Mouse (Mus musculus) cerebellum, adult 9-10 months (tissue): ENCODE data around the gene Tspan1.

Experiments
- DNase-seq: peaks from one replicate; pipeline ENCODE4 v3.0.0; 2022

Tspan1 gene

GRCm38 (mm10) chr4:116167404-116167803 lies at the start of gene Tspan1:
Tspan1 (minus strand) TSS chr4:116167601.
- DNase-seq, result no peak

- DNase-seq, result peak; percentile 93
These were observed 49.6 kb upstream of the Tspan1 start for GRCm38 (mm10) chr4:116217046-116217445.

GRCm38 (mm10) chr4:116215895-116216605 lies 48.6 kb upstream of the Tspan1 start:
- peak; percentile 89 for DNase-seq

GRCm38 (mm10) chr4:116208891-116209290 lies 41.5 kb upstream of the Tspan1 start:
- DNase-seq, result no peak

DNA sequence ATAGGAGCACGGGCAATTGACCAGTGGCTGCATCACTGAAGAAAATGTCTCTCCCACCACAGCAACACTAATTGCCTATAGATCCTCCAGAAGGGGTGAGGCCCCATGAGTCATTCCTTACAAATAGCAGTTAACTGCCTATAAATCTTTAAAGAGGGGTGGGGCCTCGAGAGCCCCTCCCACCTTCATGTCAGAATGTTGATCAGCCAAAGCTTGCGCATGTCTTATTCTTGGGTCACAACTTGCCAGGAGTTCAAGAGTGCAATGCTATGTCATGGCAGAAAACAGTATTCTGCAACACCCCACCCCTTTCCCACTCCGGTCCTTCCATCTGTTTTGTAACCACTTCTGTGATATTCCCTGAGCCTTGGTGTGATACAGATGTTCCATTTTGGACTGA lies 39.1 kb upstream of the Tspan1 start:
- no peak for DNase-seq

DNA sequence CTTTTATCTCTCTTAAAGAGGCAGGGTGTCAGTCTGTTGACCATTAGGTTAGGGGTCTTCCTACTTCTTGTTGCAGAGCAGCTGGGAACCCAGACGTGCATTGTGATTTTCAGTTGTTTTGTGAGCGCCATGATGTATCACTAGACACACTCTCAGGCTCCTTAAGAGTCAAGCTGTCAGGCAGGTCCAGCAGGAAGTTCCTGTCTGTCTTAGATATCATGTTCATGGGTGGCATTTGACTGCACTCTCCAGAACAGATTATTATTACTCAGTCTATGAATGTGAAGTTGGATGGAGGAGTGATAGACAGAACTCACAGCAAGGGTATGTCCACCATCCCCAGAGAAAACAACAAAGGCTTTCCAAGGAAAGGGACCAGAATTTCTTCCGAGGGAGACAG lies 37.0 kb upstream of the Tspan1 start:
- DNase-seq, result no peak

- DNase-seq, result peak; percentile 65
These were observed 31.0 kb upstream of the Tspan1 start for GRCm38 (mm10) chr4:116198422-116198821.

DNA sequence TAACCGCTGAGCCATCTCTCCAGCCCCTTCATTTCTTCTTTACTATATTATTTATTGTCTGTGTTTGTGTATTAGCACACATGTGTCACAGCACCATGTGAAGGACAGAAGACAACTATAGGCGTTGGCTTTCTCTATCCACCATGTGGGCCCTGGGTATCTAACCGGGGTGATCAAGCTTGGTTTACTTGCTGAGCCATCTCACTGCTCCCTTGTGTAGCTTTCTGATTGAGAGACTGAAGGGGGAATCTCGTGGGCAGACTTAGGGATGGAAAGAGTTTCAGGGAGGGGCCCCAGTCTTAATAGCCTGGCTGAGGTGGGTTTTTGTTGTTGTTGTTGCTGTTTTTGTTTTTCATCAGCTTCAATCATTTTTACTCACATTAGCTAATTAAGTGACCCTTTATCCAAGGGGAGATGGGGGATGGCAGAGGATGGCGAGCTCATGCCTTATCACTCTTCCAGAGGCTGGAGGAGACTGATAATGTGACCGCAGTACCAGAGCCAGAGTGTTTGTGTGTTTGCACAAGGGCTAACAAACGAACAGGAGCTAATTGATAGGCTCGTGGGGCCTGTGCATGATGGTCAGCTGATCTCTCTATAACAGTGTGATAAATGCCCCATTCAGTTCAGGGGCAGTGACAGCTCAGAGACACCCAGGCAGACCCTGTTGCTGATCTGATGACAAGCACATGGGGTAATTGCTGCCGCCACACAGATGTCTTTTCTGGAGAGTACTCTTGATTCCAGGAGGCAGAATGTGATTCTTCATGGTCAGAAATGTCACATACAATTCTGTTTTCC lies 26.4 kb upstream of the Tspan1 start:
- DNase-seq, result no peak

DNA sequence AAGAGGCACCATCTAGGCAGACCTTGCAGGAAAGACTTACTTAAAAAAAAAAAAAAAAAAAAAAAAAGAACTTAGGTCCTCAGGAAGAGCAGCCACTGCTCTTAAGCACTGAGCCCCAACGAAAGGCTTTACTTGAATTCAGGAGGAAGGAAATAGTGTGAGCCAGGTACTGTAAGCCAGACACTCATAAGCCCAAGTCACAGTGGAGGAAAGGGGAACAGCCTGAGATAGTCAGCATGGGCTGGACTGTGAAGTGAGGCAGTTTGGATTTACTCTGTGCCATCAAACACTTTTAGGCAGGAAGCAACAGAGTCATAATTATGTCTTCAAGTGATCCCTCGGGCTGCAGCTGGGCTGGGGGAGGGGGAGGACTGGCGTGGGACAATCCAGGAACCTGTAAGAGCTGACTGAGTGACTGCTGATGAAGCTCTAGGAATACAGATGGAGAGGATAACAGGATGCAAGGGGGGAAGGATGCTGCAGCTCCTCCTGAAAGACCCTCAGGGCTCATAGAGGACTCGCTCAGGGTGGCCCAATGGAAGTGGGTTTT lies 25.0 kb upstream of the Tspan1 start:
- DNase-seq, result no peak

DNA sequence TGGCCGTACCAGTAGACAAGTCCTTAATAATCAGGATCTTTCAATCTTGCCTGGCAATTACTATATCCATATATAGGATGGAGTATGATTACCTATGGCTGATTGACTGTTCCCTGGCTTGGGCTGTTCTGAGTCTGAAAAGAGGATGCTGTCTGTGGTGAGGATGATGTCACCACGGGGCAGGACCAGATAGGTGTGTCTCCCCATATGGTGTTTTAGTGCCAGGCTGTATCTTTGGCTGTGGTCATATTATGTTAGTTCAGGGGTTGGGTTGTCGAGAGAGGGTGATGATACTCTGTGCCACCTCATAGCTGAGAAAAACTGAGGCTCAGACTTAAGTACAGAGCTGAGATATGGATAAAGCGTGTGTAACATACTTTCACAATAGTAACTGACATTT lies 17.7 kb upstream of the Tspan1 start:
- no peak for DNase-seq

DNA sequence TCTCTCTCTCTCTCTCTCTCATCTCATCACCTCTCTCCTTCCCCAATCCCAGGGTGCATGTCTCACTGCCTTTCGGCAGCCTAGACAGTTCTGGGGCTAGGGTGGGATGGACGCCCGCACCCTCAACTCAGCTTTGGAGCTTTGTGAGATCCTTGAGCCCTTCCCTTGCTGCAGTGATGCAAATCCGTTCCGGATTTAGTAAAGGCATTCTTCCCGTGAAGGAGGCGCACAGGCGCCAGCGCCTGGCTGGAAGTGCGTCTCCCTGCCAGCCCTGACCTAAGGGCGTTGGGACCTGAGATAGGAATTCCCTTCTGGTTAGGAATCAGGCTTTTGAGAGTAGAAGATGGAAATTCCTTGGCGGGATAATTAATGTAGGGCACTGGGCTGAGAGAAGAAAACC lies 15.3 kb upstream of the Tspan1 start:
- peak; percentile 76 for DNase-seq

GRCm38 (mm10) chr4:116182079-116182478 lies 14.7 kb upstream of the Tspan1 start:
- no peak for DNase-seq

GRCm38 (mm10) chr4:116177140-116177539 lies 9.7 kb upstream of the Tspan1 start:
- DNase-seq, result peak; percentile 86

- peak; percentile 98 for DNase-seq
These were observed 9.2 kb upstream of the Tspan1 start for GRCm38 (mm10) chr4:116176543-116176988.

DNA sequence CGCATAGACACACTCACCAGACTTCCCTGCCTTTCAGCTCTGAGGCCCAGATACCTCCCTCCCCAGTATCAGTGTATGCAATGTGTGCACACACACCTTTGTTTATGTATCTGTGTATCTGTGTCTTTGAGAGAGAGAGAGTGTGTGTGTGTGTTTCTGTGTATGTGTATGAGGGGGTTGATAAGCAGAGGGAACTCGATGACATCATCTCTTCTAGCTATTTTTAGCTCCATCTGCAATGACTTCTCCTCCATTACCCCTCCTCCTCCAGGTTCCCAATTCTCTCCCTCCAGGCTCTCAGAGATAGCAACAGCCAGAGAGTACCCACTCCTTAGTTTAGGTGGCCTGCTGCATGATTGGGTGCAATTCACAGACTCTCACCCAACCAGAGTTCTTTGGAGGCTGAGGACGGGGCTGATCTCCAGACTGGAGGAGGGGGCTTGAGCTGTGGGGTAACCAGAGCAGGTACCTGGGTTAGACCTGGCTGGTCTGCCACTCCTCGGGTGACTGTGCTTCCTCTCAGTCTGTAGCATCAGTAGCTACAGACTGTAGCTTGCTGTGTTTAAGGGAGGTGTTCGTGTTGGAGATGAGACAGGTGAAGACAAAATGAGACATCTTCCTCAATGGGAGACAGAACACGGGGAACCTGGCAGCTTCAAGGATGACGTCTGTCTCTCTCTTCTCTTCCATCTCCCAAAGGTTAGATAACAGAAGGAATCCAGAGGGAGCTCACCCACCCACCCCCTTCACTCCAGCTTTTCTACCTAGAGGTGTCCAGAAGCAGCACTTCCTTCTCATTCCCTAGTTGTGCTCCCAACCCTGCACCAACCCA lies 8.5 kb upstream of the Tspan1 start:
- DNase-seq, result peak; percentile 94

DNA sequence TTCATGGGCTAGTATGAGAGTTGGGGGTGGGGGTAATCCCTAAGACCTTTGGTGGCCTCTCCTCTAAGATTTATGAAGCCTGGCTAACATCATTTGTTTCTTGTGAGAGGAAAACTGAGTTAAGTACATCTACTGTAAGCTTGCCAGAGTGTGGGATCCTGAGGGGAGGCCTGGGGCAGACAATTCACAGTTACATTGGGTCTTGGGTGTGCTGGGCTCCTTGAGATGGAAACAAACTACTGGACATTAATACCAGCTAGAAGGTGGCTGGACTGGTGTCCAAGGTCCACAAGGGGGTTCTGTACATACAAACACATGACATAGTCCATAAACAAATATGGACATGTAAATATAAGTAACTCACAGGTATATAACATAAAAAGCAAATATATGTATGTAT lies 7.7 kb upstream of the Tspan1 start:
- DNase-seq, result no peak

DNA sequence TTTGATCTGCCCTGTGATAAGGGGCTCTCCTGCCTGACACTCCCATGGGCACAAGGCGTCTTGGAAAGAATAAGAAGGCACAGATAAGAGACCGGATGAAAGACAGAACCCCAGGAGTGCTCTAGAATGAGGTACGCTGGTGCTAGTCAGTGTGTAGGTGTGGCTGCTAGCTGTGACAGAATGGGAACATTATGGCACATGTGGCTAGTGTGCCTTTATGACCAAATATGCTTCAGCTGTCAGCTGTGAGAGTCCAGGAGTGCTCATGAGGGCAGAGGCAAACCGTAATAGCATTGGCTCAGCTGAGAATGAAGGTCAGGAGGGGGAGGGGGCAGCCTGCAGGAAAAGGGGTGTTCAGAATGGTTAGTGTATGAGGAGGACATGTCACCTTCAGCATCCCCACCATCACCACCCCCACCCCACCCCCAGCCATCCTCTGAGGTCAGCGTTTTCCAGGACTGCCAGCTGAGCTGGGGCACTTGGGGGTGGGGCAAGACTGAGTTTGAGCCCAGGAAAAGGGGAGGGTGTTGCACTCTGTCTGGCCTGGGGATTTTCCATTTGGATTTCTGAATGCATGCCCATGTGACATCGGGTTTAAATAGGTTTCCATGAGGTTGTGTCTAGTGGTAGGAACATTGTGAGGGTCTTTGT lies 7.2 kb upstream of the Tspan1 start:
- DNase-seq, result peak; percentile 92

GRCm38 (mm10) chr4:116173752-116174151 lies 6.4 kb upstream of the Tspan1 start:
- DNase-seq, result peak; percentile 67

DNA sequence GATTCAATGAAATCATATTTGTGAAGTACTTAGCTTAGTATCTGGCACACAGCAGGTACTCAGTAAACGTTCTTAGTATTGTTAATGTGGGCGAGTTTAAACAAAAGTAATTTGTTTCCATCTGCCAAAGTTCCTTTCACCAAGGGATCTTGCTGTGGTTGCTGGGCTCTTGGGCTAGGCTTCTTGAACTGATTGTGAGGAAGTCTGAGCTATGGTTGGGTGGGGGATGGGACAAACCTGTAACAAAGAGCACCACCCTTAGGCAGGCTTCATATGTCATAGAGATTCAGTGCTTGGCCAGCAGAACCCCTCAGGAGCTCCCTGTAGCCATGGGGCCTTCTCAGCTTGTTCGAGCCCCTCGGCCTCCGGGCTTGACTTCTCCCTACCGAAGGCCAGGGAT lies 5.7 kb upstream of the Tspan1 start, which contains the start of the genes 1700042G07Rik and Gm49337:
Gene 1700042G07Rik, plus strand, starts transcription at position 301 of the 400 bp plus-strand sequence.
Gene Gm49337, plus strand, starts transcription at position 313 of the 400 bp plus-strand sequence.
- no peak for DNase-seq

GRCm38 (mm10) chr4:116169353-116169672 lies 1.9 kb upstream of the Tspan1 start:
- no peak for DNase-seq

DNA sequence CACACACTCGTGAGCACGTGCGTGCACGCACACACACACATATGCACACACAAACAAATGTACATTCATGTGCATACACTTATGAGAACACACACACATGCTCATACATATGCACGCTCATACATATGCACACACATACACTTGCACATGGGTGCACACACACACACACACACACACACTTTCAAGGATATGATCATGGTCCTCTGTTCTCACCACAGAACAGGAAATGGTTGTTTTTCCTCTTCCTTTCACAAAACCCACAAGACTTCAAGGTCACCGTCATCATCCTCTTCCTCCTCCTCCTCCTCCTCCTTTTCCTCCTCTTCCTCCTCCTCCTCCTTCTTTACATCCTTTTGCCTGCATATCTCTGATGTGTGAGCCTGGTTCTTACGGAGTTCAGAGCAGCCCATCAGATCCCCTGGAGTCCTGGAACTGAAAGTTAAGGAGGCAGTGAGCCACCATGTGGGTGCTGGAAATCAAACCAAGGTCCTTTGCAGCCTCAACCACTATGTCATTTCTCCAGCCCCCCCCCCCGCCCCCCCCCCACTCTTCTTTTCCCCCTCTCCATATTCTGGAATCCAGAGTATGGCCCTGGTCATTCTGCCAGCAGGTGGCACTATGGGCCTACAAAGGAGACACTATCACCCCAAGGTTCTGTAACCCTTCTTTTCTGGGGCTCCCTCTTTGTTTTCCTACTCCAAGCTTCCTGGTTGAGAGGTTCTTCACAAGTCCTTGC lies 1.4 kb upstream of the Tspan1 start:
- DNase-seq, result peak; percentile 91
